Mouse (Mus musculus) kidney, adult 2 months (tissue): Measurements from ENCODE around the gene Zbed4.

Experiments
- CTCF ChIP-seq: fragments of 200-500 bp; conservative IDR thresholded peaks from 2 replicates; pipeline ENCODE4 v1.5.1; 2011; ENCODE audit warnings: low read depth, mild to moderate bottlenecking, control low read depth, low read length, moderate library complexity, mixed read lengths; ENCODE audit not compliant: insufficient read depth, insufficient read length
- POLR2A ChIP-seq: fragments of 200-500 bp; IDR thresholded peaks from one replicate; pipeline ENCODE4 v1.6.1; 2011; ENCODE audit warnings: low read depth, low read length, control low read depth

GRCm38 (mm10) chr15:88758061-88758460, 6.6 kb downstream of the Zbed4 start:
- no peak for TF ChIP-seq CTCF
- no peak for TF ChIP-seq POLR2A
